Mouse (Mus musculus): ENCODE measurements around the gene Nfe2l3. TPM values are rescaled to one million over a fixed set of nuclear protein-coding genes. Genes with fewer than 3 reads are reported as not detected.

Nfe2l3 gene
- total RNA-seq, 2 experiments from 2014 or later: 1.5 to 1.7 TPM

DNA sequence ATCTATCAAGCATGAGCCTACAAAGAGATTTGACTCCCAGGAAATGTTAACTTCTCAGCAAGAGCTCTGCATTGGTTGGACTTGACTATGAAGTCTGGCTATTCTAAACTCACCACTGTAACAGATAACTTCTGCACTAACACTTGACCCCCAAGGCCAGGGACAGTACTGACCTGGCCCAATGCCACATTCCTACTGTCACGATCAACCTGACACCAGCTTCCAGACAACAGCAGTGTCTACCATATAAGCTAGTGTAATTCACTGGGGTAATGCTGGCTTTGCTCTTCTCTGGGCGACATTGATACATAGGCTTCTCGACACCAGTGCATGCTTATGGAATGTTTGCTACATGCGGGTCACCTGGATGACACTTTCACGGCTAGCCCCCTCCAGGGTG, 28.9 kb upstream of the Nfe2l3 start:
- no peak for DNase-seq (ENCODE audit: extremely low spot score in 1 of 2, low spot score in 2 of 2)
- intact Hi-C loops (cut with DNase I): no loop called here
- H3K27ac ChIP-seq: no peak overlapping the region
- TF ChIP-seq CTCF (IDR thresholded peaks at IDR 0.05): no peak
- no peak overlapping the region for H3K4me3 ChIP-seq

DNA sequence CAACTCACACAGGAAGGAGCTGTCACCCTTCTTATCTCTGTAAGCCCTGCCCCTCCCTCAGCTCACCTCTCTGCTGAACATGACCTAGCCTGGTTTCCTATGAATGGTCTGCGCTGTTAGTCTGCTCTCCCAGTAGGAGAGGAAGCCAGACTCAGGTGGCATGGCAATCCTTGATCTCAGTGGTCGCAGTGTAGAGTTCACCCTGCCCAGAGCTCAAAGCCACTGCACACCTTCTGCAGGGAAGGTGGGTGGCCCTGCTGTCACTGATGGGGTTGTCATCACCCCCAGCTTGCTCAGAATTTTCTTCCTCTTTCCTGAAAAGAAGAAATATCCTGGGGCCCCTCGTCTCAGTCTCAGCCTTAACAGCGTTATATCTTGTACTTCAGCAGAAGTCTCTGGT, 28.0 kb upstream of the Nfe2l3 start:
- DNase-seq (ENCODE audit: extremely low spot score in 1 of 2, low spot score in 2 of 2): no peak
- intact Hi-C loops (cut with DNase I): no loop called here
- Histone ChIP-seq H3K4me3 (no peak overlapping the region), H3K27ac (no peak overlapping the region)
- TF ChIP-seq CTCF (IDR thresholded peaks at IDR 0.05): no peak

DNA sequence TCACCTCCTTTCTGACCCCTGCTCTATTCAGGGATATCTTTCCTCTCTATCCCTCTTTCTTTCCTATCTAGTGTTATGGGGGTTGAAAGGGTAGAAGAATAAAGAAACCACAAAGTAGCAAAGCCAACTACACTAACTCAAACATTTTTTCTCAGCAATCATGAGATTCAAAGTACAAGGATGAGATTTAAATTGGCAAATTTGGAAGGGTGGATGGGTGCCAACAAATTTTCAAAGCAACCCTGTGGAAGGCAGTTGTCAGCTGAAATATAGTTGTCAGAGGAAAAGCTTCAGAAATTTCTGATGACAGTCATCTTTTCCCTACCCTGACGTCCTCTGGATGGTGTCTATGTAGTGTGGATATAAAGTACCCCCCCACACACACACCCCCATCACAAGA, 16.0 kb upstream of the Nfe2l3 start:
- DNase-seq (ENCODE audit: extremely low spot score in 1 of 2, low spot score in 2 of 2): no peak
- intact Hi-C loops (cut with DNase I): no loop called here
- no peak overlapping the region for H3K4me3 ChIP-seq
- H3K27ac ChIP-seq: no peak overlapping the region
- no peak for TF ChIP-seq CTCF (IDR thresholded peaks at IDR 0.05)

DNA sequence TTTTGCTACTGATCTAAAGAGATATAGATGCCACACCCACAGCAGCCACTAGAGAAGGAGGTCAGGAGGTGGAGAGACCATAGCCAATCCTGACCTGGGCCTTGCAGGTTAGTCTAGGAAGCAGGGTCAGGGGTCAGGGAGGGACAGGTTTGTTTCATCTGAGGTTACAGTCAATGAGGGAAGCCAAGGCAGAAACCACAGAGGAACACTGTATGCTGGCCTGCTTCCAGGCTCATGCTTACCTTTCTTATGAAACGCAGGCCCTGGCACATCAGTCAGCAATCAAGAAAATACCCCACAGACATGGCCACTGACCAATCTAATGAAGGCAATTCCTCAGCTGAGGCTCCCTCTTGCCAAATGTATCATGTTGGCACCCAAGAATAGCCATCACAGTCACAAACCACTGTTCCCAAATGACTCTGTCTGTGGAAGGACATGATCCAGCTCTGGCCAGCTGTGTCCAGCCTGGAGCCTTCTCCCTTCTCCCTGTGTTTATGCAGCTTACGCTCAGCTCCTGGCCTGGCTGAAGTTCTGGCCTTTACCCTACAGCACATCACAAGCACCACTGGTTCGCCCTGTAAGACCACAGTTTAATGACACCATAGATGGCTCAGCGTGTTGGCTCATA, 15.0 kb upstream of the Nfe2l3 start:
- no peak for TF ChIP-seq CTCF (IDR thresholded peaks at IDR 0.05)
- intact Hi-C loops (cut with DNase I): no loop called here

DNA sequence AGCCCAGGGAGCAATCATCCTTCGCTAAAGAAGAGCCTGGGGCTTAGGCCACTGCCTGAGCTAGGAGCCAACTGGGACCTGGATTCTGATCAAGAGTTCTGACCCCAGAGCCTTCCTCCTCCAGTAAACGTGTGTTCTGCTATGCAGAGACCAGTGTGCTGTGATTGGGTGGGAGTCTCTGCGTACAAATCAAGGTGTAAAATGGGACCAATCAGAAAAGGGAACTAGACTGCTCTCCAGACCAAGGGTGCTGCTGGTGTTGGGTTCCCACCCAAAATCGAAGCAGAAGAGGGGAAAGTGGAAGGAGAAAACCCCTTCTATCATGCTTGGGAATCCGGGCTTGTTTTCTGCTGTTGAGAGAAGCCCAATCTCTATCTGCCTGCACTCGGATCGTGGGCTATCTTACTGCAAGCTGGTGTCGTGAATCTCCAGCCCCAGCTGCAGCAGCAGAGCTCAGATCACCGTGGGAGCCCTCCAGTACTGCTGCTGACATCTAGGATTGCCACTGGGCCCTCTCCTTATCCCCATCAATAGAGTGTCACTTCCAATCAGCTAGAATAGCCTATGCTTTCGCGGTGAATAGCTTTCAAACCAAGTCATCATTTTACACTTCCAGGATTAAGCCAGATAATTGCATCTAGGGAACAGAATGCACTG, 8.9 kb upstream of the Nfe2l3 start:
- Histone ChIP-seq H3K4me3 (no peak overlapping the region), H3K27ac (no peak overlapping the region)
- intact Hi-C loops (cut with DNase I): no loop called here
- no peak for TF ChIP-seq CTCF (IDR thresholded peaks at IDR 0.05)
- DNase-seq (ENCODE audit: extremely low spot score in 1 of 2, low spot score in 2 of 2): no peak

More for the DNA sequence above, 15.0 kb upstream of the Nfe2l3 start:
- Histone ChIP-seq H3K27ac (no peak overlapping the region), H3K4me3 (no peak overlapping the region)
- no peak for DNase-seq (ENCODE audit: extremely low spot score in 1 of 2, low spot score in 2 of 2)

DNA sequence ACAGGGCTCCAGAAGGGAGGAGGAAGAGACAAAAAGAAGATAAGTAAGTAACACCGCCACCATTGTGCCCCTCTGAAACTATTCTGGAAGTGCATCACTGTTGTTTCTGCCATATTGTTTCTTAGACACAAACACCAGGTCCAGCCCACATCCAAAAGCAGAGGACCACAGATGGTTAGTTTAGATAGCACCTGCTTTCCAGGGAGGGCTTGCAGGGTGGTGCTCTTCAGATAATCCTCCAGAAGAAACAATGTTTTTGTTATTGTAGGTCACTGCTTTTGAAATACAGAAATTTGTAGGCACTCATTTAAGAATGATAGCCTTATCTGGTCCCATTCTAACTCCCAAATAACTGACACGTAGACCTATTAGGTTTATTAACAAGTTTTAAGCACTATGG, 7.9 kb upstream of the Nfe2l3 start:
- no peak overlapping the region for H3K4me3 ChIP-seq
- no peak for TF ChIP-seq CTCF (IDR thresholded peaks at IDR 0.05)
- H3K27ac ChIP-seq: no peak overlapping the region
- intact Hi-C loops (cut with DNase I): no loop called here
- DNase-seq (ENCODE audit: extremely low spot score in 1 of 2, low spot score in 2 of 2): no peak

DNA sequence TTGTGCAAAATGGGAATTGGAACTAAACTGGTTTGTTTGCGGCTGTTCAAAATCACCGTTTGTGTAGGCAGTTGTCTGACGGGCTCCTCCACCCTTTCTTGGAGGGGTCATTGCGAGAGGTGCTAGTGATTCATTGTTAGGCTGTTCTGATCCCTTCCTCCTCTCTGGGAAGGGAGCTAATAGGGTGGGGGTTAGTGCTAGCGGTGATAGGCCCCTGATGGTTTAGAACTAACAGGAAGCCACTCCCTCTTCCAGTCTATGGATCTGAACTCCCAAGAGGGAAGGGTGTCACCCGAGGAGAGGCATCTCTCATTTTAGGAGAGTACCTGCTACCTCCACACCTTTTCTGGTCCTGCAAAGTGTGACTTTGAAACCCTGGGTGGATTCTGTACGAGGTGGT, 1.8 kb downstream of the Nfe2l3 start:
- H3K27ac ChIP-seq: no peak overlapping the region
- no peak for TF ChIP-seq CTCF (IDR thresholded peaks at IDR 0.05)
- intact Hi-C loops (cut with DNase I): no loop called here
- no peak for DNase-seq (ENCODE audit: extremely low spot score in 1 of 2, low spot score in 2 of 2)
- H3K4me3 ChIP-seq: no peak overlapping the region; the same call in 1 of the 2 replicates

DNA sequence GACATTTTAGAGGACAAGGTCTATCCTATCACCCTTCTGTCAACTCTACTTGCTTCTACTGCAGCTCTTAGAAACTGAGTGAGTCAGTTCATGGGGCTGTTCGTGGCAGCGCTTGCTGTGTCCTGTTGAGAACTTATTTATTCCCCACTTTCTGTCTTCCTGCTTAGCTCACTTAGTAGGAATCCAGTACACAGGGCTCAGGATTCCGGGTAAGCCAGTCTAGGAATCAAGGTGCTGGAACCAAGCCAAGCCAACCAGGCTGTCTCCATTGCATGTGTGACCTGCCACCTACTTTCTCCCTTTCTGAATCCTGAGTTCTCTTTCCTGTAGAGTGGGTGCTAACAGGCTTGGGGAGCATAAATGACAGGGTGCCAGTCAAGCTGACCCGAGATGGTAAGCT, 5.2 kb downstream of the Nfe2l3 start:
- Histone ChIP-seq H3K4me3 (no peak overlapping the region), H3K27ac (no peak overlapping the region)
- TF ChIP-seq CTCF (IDR thresholded peaks at IDR 0.05): no peak
- intact Hi-C loops (cut with DNase I): no loop called here
- DNase-seq (ENCODE audit: extremely low spot score in 1 of 2, low spot score in 2 of 2): no peak

DNA sequence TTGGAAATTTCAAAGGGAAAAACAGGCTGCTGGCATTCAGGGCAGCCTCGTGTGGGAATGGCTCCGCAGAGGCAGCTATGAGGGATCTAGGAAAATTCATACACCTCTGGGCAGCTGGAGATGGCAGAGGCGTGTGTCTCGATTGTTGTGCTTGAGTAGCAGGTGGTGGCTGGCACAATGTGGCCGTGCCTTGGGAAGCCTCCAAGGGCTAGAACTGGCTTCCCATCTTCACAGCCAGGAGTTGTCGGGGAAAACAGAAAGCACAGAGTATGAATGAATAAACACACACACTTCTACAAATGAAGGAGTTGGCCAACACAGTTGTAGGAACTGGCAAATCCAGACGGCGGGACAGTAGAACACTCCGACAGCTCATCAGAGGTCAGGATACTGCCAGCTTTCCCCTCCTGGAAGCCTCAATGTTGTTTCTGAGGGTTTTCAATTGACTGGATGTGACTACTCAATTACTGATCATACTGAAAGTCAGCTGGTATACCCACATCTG, 6.4 kb downstream of the Nfe2l3 start:
- Histone ChIP-seq H3K4me3 (no peak overlapping the region), H3K27ac (no peak overlapping the region)
- no peak for TF ChIP-seq CTCF (IDR thresholded peaks at IDR 0.05)
- intact Hi-C loops (cut with DNase I): no loop called here
- DNase-seq (ENCODE audit: extremely low spot score in 1 of 2, low spot score in 2 of 2): no peak

DNA sequence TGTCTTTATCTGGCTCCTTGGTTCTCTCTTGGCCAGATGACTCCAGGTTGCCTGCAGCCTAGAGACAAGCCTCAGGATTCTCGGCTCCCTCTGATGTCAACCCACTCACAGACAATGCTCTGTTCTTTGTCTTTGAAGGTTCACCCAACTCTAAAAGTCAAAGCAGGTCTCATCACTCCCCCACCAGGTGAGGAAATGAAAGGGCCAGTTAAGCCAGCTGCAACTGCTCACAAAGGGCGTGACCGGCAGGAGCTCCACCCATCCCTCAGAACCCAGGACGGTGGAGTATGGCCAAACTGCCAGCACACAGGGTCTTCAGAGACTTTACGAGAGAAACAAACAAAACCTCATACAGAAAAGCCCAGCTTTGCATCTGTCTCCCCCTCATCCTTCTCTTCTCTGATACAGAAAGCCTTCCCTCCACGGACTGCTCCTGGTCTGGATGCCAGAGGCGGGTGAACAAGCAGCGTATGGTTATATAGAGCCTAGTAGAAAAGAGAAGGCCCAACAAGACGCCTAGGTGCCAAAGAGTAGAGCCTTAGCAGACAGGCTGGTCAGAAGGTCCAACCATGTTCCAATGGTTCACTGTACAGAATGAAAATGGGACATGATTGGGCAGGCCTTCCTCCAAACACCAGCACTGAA, 9.8 kb downstream of the Nfe2l3 start:
- TF ChIP-seq CTCF (IDR thresholded peaks at IDR 0.05): no peak
- DNase-seq (ENCODE audit: extremely low spot score in 1 of 2, low spot score in 2 of 2): no peak
- intact Hi-C loops (cut with DNase I): no loop called here
- H3K4me3 ChIP-seq: no peak overlapping the region
- H3K27ac ChIP-seq: no peak overlapping the region

DNA sequence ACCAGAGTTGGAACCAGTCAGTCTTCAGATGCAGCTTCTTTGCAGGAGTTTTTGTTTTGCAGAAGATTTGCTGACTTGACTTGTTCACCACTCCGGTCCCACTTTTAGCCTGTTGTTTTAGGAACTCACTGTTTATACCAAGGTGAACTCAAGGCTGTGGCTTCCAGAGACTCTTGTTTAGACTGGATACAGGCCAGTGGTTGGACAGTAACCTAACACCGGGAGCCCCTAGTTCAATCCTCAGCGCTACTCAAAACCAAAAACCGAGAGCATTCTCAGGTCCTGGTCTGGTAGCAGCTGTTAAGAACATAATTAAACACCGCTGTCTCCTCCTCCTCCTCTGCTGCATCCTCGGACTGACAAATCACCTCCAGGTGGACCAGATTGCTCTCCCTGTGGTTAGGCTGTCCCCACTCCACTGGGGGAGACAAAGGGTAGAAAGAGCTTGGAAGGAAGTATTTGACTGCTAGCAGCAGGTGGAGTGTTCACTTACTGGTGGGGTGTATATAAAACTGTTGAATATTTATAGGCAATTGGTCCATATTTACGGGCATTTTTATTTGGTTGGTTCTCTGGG, 20.5 kb downstream of the Nfe2l3 start:
- no peak overlapping the region for H3K27ac ChIP-seq
- no peak for TF ChIP-seq CTCF (IDR thresholded peaks at IDR 0.05)
- DNase-seq (ENCODE audit: extremely low spot score in 1 of 2, low spot score in 2 of 2): no peak
- intact Hi-C loops (cut with DNase I): loop anchor here (5.0 kb wide), 1 partner anchor 71 kb away; no protein-coding TSS in a partner anchor
- no peak overlapping the region for H3K4me3 ChIP-seq

DNA sequence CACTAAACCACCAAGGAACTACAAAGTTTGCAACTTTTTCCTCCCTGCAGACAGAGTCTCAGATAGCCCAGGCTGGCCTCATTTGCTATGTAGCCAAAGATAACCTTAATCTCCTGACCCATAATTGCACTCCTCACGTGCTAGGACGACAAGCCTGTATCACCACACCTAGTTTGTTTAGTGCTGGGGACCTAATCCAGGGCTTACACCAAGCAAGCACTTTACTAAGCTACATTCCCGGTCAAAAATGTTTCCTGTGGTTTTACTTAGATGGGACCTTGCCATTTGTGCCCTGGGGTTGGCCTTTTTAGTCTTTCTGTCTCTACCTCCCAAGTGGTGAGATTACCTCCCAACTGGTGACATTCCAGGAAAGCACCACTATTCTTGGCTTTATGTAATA, 22.5 kb downstream of the Nfe2l3 start:
- intact Hi-C loops (cut with DNase I): loop anchor here (5.0 kb wide), 1 partner anchor 73 kb away; no protein-coding TSS in a partner anchor
- Histone ChIP-seq H3K27ac (no peak overlapping the region), H3K4me3 (no peak overlapping the region)
- no peak for TF ChIP-seq CTCF (IDR thresholded peaks at IDR 0.05)
- no peak for DNase-seq (ENCODE audit: extremely low spot score in 1 of 2, low spot score in 2 of 2)
